Mouse (Mus musculus): ENCODE measurements around the gene Btbd35f14.
"Not testable (repeated sequence)": the region's sequence is repeated elsewhere in the genome, so short reads cannot be mapped to it uniquely, and the experiment has no call there.

Btbd35f14 gene

GRCm38 (mm10) chrX:33702249-33702648, at the start of gene Btbd35f14:
Gene Btbd35f14, minus strand, starts transcription at chrX:33702349.
- DNase-seq (ENCODE audit: extremely low read depth, insufficient read length, low spot score), result not testable (repeated sequence)

GRCm38 (mm10) chrX:33656872-33657271, 45.3 kb downstream of the Btbd35f14 start, which contains the start of gene Btbd35f13:
Gene Btbd35f13, plus strand, starts transcription at chrX:33657172.
- not testable (repeated sequence) for DNase-seq (ENCODE audit: extremely low read depth, insufficient read length, low spot score)
